Mouse (Mus musculus): ENCODE measurements at regions not wholly inside any gene's neighbourhood (a gene's known extent, or its start where the extent isn't known, plus 50 kb on each side); places are given as distances from the start of the nearest gene placed in this dataset.

DNA sequence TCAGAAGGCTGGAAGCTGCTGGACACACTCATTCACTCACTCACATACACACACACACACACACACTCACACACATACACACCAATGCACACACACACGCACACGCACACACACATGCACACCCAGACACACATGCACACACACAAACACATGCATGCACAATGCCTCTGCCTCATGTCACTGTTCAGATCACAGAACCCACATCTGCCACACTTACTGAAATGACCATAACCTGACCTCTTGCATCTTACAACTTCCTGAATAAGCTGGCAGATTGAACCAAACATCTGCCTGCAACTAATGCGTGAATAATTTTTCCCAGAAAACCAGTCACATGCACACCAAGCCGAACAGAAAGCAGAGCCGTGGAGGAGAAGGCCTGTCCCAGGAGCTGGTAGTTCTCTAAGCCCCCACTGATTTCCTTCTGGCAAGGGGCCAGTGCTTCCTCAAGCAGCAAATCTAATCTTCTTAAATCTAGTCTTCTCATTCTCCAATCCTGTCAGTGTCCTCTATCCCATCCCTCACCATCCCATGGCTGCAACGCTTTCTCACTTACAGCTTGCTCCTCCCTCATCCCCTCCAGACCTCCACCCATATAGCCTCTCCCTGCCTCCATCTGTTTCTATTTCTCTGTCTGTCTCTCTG is 51.1 kb upstream of the Mbnl2 start:
- Histone ChIP-seq H3K4me1 (replicated peaks; ENCODE audit: control insufficient read depth, insufficient read depth, low read length) (no peaks in the 10 kb centered on the region), H3K9ac (ENCODE audit: low read depth, low read length) (no peak overlapping the region), H3K4me2 (replicated peaks; ENCODE audit: low read depth) (no peak overlapping the region; the same call in 1 of the 2 replicates), H3K27ac (ENCODE audit: low read depth, low read length) (no peak overlapping the region), H3K36me3 (ENCODE audit: control insufficient read depth, insufficient read depth) (no peaks in the 10 kb centered on the region), H3K27me3 (replicated peaks; ENCODE audit: control insufficient read depth, insufficient read depth, low read length) (no peaks in the 10 kb centered on the region), H3K9me3 (ENCODE audit: control insufficient read depth) (no peaks in the 10 kb centered on the region), H3K4me3 (ENCODE audit: low read depth, low read length) (no peak overlapping the region)
- ATAC-seq = no peak
- WGBS = 67% methylated on average over 6 of the region's 6 CpGs
- TF ChIP-seq CTCF (IDR thresholded peaks at IDR 0.05; ENCODE audit: low read depth) = no peak

DNA sequence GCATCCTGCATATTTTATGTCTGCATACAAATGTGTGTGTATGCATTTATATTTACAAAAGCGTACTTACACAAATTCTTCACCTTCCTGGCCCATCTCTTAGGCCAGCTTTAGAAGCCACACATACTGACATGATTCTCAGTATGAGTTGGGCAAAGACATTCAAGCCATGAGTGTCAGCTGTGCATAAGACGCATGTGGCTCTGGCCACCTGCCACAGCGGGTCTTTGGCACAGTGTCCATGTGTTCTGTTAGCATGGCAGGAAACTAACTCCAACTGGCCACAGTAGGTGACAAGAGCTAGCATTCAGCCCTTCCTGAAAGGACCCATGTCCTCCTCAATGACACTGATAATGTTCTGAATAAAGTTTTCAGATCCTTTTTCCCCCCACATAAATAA is 49.8 kb upstream of the Mbnl2 start:
- Histone ChIP-seq H3K4me3 (ENCODE audit: low read depth, low read length) (no peak overlapping the region), H3K9me3 (ENCODE audit: control insufficient read depth) (no peaks in the 10 kb centered on the region), H3K4me1 (replicated peaks; ENCODE audit: control insufficient read depth, insufficient read depth, low read length) (no peaks in the 10 kb centered on the region), H3K27me3 (replicated peaks; ENCODE audit: control insufficient read depth, insufficient read depth, low read length) (no peaks in the 10 kb centered on the region), H3K4me2 (replicated peaks; ENCODE audit: low read depth) (no peak overlapping the region), H3K27ac (ENCODE audit: low read depth, low read length) (no peak overlapping the region), H3K36me3 (ENCODE audit: control insufficient read depth, insufficient read depth) (no peaks in the 10 kb centered on the region), H3K9ac (ENCODE audit: low read depth, low read length) (no peak overlapping the region)
- no peak for ATAC-seq
- WGBS = 95% methylated on average over 3 of the region's 3 CpGs
- TF ChIP-seq CTCF (IDR thresholded peaks at IDR 0.05; ENCODE audit: low read depth) = no peak
